Mouse (Mus musculus) hindbrain, embryonic 12.5 days (tissue): ENCODE data around the gene Polk. TPM values are rescaled to one million over a fixed set of nuclear protein-coding genes. Genes with fewer than 3 reads are reported as not detected.

ENCODE experiments used
- ATAC-seq: fragments of 200-750 bp; cut with Nextera tagmentation; 2 replicates; pipeline ENCODE4 v1.8.0; 2017; ENCODE audit warnings: moderate TSS enrichment; ENCODE audit not compliant: low FRiP score
- H3K27ac ChIP-seq: fragments of 300-500 bp; sonication (generic); 2 replicates; pipeline ENCODE4 v1.5.1; 2016; ENCODE audit warnings: mild to moderate bottlenecking
- H3K27me3 ChIP-seq: fragments of 300-500 bp; sonication (generic); 2 replicates; pipeline ENCODE4 v1.6.1; 2016; ENCODE audit warnings: mild to moderate bottlenecking
- H3K36me3 ChIP-seq: fragments of 300-500 bp; sonication (generic); 2 replicates; pipeline ENCODE4 v1.6.1; 2016; ENCODE audit warnings: mild to moderate bottlenecking
- H3K4me1 ChIP-seq: fragments of 300-500 bp; sonication (generic); 2 replicates; pipeline ENCODE4 v1.6.1; 2016
- H3K4me2 ChIP-seq: fragments of 300-500 bp; sonication (generic); replicated peaks from 2 replicates; pipeline ENCODE4 v1.6.1; 2016; ENCODE audit warnings: mild to moderate bottlenecking
- H3K4me3 ChIP-seq: fragments of 300-500 bp; sonication (generic); 2 replicates; pipeline ENCODE4 v1.5.1; 2016; ENCODE audit warnings: mild to moderate bottlenecking
- H3K9ac ChIP-seq: fragments of 300-500 bp; sonication (generic); 2 replicates; pipeline ENCODE4 v1.6.1; 2016; ENCODE audit warnings: mild to moderate bottlenecking, moderate library complexity
- H3K9me3 ChIP-seq: fragments of 300-500 bp; sonication (generic); replicated peaks from 2 replicates; pipeline ENCODE4 v1.6.1; 2016; ENCODE audit warnings: mild to moderate bottlenecking
- WGBS: fragments of 180-500 bp; shearing (Covaris S2); methylation state at CpG from one replicate; pipeline ENCODE4 v1.1.7; 2016; 5-methylcytosine and 5-hydroxymethylcytosine counted together
- polyA plus RNA-seq: library from polyadenylated mRNA; unstranded; fragments of >200 nt; fragmentation: Nextera tagmentation; extraction: Ambion mirVana; gene quantifications from 2 replicates; pipeline ENCODE4 v1.2.1, GENCODE M21; 2016

Polk gene
- polyA plus RNA-seq, 1 experiment from 2014 or later = 7.4 TPM

DNA sequence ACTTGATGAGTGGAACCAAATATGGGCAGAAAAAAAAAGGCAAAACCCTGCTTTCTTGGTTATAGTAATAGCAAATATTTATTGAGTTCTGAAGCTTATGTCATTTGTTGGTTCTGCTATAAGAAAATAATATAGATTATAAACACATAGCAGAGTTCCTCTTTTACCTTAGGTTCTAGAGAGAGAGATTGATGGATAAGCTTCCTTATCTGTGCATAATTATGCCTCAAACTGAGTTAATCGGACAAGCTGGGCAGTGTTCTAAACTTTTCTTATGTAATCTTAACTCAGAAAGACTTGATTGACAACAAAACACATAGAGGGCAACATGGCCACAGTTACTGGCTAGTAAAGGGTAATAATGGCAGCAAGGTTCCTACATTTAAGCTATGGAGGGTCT lies 4.9 kb upstream of the Polk start:
- ATAC-seq = no peak
- Histone ChIP-seq H3K4me3 (no peak overlapping the region), H3K36me3 (no peaks in the 10 kb centered on the region), H3K9me3 (no peaks in the 10 kb centered on the region), H3K9ac (no peak overlapping the region), H3K27ac (no peak overlapping the region), H3K27me3 (no peaks in the 10 kb centered on the region), H3K4me1 (peaks cover 7% of the 10 kb centered on the region; the same call in 1 of the 2 replicates), H3K4me2 (no peak overlapping the region)
- WGBS = 84% methylated on average over 1 of the region's 1 CpGs

DNA sequence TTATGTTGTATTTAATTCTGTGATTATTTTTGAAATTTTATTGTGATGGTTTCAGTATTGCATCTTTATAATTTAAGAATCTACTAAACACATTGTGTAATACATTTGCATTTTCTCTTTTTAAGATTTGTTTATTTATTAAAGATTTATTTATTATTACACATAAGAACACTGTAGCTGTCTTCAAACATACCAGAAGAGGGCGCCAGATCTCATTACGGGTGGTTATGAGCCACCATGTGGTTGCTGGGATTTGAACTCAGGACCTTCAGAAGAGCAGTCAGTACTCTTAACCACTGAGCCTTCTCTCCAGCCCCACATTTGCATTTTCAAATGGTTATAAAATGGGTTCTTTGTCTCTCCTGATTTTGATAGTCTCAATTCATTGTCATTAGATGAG lies 2.1 kb upstream of the Polk start:
- no peak for ATAC-seq
- peaks cover 7% of the 10 kb centered on the region; the same call in 1 of the 2 replicates for H3K4me1 ChIP-seq
- no peaks in the 10 kb centered on the region for H3K9me3 ChIP-seq
- H3K4me3 ChIP-seq = no peak overlapping the region
- no peaks in the 10 kb centered on the region for H3K27me3 ChIP-seq
- no peaks in the 10 kb centered on the region for H3K36me3 ChIP-seq
- 78% methylated on average over 2 of the region's 2 CpGs for WGBS
- H3K27ac ChIP-seq = no peak overlapping the region
- no peak overlapping the region for H3K9ac ChIP-seq
- peak overlapping the region; percentile 79 for H3K4me2 ChIP-seq

DNA sequence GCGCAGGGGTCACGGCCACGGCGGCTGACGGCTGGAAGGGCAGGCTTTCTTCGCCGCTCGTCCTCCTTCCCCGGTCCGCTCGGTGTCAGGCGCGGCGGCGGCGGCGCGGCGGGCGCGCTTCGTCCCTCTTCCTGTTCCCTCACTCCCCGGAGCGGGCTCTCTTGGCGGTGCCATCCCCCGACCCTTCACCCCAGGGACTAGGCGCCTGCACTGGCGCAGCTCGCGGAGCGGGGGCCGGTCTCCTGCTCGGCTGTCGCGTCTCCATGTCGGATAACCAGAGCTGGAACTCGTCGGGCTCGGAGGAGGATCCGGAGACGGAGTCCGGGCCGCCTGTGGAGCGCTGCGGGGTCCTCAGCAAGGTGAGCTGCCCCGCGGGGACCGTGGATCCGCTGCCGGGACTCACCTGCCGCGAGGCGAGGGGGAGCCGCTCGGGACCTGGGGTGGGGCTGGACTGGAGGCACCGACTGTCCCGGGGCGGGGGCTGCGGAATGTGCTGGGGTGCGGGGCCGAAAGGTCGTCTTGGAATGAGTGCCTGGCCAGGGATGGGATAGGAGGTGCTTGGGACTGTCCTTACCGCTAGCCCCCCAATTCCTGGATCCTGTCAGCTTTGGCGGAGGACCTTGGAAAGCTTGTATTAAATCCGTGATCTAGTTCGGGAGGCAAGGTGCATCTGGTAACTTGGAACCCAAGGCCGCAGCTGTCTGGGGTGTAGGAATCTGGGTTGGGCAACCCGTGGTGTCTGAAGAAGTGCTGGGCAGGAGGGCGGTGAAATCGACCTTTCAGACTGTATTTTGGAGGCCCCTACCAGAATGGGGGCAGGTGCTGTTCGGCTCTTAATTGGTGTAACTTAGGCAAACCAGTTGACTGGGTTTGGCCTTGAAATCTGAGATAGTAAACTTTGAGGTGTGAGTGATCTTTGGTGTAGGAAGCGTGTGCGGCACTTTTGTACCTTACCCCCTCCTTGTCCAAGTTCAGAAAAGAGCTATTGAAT lies 817 bp upstream of the Polk start:
- Histone ChIP-seq H3K27me3 (no peaks in the 10 kb centered on the region), H3K9ac (peak overlapping the region; percentile 90), H3K9me3 (no peaks in the 10 kb centered on the region), H3K4me2 (peak overlapping the region; percentile 79), H3K4me1 (peaks cover 7% of the 10 kb centered on the region; the same call in 1 of the 2 replicates), H3K36me3 (no peaks in the 10 kb centered on the region), H3K4me3 (peak overlapping the region; percentile 90), H3K27ac (peak overlapping the region; percentile 97)
- under 1% methylated on average over 71 of the region's 73 CpGs for WGBS
- ATAC-seq = peak; percentile 26

DNA sequence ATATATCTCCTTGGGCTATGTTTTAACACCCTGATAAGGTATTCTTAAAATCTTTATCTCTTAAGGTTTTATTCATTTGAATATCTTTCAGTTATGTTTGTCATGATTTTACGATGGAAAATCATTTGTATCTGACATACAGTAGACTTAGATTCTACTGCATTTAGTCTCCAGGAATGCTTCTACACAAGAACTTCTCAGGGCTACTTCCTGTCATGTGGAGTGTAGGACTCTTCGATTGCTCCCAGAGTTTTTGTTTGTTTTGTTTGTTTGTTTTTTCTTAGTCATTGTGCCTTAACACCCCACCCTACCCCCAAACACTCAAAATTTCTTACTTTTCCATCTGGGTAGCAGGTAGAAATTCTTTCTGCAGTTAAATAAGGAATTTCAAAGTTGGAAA lies 998 bp downstream of the Polk start:
- H3K36me3 ChIP-seq = no peaks in the 10 kb centered on the region
- no peak overlapping the region for H3K9ac ChIP-seq
- no peak overlapping the region for H3K27ac ChIP-seq
- ATAC-seq = no peak
- peaks cover 7% of the 10 kb centered on the region; the same call in 1 of the 2 replicates for H3K4me1 ChIP-seq
- H3K27me3 ChIP-seq = no peaks in the 10 kb centered on the region
- peak overlapping the region; percentile 90; the same call in 1 of the 2 replicates for H3K4me3 ChIP-seq
- no peaks in the 10 kb centered on the region for H3K9me3 ChIP-seq
- 43% methylated on average over 2 of the region's 2 CpGs for WGBS
- H3K4me2 ChIP-seq = peak overlapping the region; percentile 56

DNA sequence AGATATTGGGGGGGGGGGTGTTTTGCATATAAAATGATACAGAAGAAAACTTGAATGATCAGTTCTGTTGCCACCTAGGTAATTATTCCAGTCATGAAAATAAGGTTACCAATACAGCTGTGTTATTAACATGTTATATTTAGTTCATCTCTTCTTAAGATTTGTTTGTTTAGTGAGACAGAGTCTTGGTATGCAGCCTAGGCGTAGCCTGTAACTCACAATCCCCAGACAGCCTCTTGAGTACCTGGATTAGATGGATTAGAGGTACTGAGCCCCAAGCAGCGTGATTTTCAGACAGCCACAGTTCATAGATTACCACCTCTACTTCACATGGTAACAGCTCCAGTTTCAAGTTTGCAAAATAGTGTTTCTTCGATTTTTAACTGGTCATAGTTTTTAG lies 4.3 kb downstream of the Polk start:
- Histone ChIP-seq H3K4me1 (no peaks in the 10 kb centered on the region), H3K4me3 (no peak overlapping the region), H3K9me3 (no peaks in the 10 kb centered on the region), H3K27ac (no peak overlapping the region), H3K27me3 (no peaks in the 10 kb centered on the region), H3K9ac (no peak overlapping the region), H3K4me2 (no peak overlapping the region), H3K36me3 (no peaks in the 10 kb centered on the region)
- 83% methylated on average over 3 of the region's 3 CpGs for WGBS
- ATAC-seq = no peak

DNA sequence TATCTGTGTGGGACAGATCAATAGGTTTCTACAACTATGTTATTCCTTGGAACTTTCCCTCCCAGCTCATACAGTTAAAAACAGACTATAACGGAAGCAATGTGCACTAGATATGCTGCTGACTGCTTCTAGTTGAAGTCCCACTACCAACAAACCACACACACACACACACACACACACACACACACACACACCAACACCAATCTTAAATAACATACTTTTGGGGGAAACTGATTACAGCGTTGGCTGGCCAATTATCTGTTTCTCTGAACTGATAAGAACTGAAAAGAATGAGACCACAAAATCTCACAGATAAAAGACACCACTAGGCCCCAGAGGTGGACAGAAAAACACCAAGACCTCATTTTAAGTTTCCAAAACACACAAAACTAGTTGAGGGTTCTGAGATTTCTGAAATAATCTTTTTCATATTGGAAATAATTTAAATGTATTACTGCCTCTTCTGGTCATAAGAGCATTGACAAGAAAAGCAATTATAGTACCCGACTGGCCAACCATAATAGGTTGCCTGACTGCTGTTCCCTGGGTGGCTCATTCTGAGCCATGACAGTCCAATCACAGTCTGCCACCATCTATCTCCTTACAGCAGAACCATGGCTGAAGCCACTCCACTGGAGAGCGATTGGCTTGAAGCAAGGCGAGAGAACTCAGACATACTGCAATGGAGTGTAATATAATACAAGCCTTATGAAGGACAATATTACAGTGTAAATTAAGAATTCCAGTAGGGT lies 5.4 kb downstream of the Polk start:
- no peaks in the 10 kb centered on the region for H3K27me3 ChIP-seq
- ATAC-seq = no peak
- 84% methylated on average over 5 of the region's 5 CpGs for WGBS
- H3K4me2 ChIP-seq = no peak overlapping the region
- H3K36me3 ChIP-seq = no peaks in the 10 kb centered on the region
- H3K4me1 ChIP-seq = no peaks in the 10 kb centered on the region
- no peak overlapping the region for H3K27ac ChIP-seq
- no peak overlapping the region for H3K4me3 ChIP-seq
- H3K9ac ChIP-seq = no peak overlapping the region
- no peaks in the 10 kb centered on the region for H3K9me3 ChIP-seq

DNA sequence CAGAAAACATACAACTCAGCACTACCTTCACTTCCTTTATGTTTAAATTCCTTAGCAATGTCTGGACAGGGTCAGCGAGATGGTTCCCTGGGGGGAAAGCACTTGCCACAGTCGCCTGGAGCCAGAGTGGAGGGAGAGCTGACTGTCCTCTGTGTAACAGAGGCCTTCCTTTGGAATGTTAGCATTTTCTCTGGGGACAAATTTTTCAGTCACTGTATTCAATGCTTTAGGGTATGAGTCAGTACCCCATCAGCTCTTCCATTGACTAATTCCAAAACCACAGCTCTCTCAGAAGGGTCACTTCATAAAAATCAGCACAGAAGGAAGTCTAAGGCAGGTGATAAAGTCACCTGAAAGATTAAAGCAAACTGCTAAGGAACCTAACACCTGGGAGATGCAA lies 8.6 kb downstream of the Polk start:
- Histone ChIP-seq H3K27ac (no peak overlapping the region), H3K4me3 (no peak overlapping the region), H3K27me3 (no peaks in the 10 kb centered on the region), H3K4me2 (no peak overlapping the region), H3K36me3 (no peaks in the 10 kb centered on the region), H3K4me1 (no peaks in the 10 kb centered on the region), H3K9me3 (no peaks in the 10 kb centered on the region), H3K9ac (no peak overlapping the region)
- no peak for ATAC-seq
- 58% methylated on average over 2 of the region's 2 CpGs for WGBS

DNA sequence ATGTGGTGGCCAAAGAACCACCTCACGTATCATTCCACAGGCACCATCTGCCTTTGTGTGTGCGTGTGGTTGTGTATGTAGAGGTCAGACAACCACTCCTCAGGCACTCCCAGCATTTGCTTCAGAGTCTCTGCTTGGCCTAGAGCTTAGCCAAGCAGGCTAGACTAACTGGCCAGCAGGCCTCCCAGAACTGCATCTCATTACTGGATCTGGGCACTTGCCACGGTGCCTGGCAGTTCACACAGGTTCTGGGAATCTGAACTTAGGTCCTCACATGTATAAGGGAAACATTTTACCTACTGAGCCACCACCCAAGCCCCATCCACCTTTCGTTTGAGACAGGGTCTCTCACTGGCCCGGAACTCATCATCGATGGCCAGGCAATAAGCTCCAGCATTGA lies 10.2 kb downstream of the Polk start:
- Histone ChIP-seq H3K27me3 (no peaks in the 10 kb centered on the region), H3K27ac (no peak overlapping the region), H3K4me1 (no peaks in the 10 kb centered on the region), H3K36me3 (no peaks in the 10 kb centered on the region), H3K4me2 (no peak overlapping the region), H3K4me3 (no peak overlapping the region), H3K9me3 (no peaks in the 10 kb centered on the region), H3K9ac (no peak overlapping the region)
- WGBS = 92% methylated on average over 6 of the region's 6 CpGs
- ATAC-seq = no peak

DNA sequence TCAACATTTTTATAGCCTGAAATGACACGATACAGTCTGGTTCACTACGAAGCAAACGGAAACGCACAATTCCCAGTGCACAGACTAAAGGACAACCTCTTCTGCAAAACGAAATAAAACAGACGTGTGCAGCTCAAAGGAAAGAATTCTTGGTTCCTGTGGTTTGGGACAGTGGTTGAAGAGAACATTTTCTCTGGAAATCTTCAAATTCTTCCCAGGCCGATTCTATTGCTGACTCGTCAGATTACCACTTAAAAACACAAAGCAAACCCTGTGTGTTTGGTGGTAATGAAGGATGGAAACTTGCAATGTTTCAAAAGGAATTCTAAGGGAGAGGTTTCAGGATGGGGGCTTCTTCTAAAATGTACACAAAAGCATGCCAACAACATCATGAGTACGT lies 12.3 kb downstream of the Polk start:
- no peak overlapping the region for H3K9ac ChIP-seq
- no peak for ATAC-seq
- H3K9me3 ChIP-seq = no peaks in the 10 kb centered on the region
- H3K4me2 ChIP-seq = no peak overlapping the region
- H3K27ac ChIP-seq = no peak overlapping the region
- H3K4me3 ChIP-seq = no peak overlapping the region
- no peaks in the 10 kb centered on the region for H3K27me3 ChIP-seq
- H3K36me3 ChIP-seq = no peaks in the 10 kb centered on the region
- 89% methylated on average over 9 of the region's 9 CpGs for WGBS
- H3K4me1 ChIP-seq = no peaks in the 10 kb centered on the region

DNA sequence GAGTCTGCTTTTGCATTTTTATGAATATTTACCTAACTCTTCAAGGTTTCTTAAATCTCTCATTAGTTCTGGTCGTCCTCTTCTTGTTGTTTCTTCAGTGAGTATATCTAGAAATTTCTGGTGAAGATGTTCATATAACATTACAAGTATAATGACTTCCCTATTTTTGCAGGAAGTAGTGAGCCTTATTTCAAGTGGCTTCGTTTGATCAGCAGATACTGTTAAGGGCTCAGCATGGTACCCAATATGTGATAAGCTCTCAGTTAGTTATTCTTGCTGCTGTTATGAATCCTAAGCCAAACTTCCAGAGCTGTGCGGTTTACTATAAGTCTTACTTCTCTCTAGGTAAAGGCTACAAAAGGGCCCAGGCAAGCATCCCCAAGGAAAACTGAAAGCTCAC lies 12.8 kb downstream of the Polk start:
- H3K27ac ChIP-seq = no peak overlapping the region
- 96% methylated on average over 3 of the region's 3 CpGs for WGBS
- no peaks in the 10 kb centered on the region for H3K27me3 ChIP-seq
- no peaks in the 10 kb centered on the region for H3K9me3 ChIP-seq
- no peaks in the 10 kb centered on the region for H3K36me3 ChIP-seq
- no peak overlapping the region for H3K9ac ChIP-seq
- no peak overlapping the region for H3K4me3 ChIP-seq
- H3K4me2 ChIP-seq = no peak overlapping the region
- no peaks in the 10 kb centered on the region for H3K4me1 ChIP-seq
- no peak for ATAC-seq

DNA sequence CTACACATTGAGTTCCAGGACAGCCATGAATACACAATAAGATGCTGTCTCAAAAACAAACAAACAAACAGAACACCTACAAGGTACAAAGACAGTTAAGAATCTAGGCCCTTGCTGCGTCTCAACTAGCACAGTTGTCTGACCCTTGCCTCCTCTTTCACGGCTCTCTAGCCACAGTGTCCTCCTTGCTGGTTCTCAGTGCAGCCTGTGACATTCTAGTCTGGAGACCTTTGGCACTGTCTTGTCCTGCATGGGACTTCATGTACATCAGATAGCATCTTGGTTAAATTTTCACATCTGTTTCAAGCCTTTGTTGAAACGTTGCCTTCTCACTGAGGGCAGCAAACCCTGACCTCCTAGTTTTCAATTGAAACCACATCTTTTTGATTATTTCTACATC lies 13.6 kb downstream of the Polk start:
- WGBS = 85% methylated on average over 3 of the region's 3 CpGs
- Histone ChIP-seq H3K36me3 (no peaks in the 10 kb centered on the region), H3K4me2 (no peak overlapping the region), H3K27ac (no peak overlapping the region), H3K4me1 (no peaks in the 10 kb centered on the region), H3K9ac (no peak overlapping the region), H3K27me3 (no peaks in the 10 kb centered on the region), H3K4me3 (no peak overlapping the region), H3K9me3 (no peaks in the 10 kb centered on the region)
- no peak for ATAC-seq

DNA sequence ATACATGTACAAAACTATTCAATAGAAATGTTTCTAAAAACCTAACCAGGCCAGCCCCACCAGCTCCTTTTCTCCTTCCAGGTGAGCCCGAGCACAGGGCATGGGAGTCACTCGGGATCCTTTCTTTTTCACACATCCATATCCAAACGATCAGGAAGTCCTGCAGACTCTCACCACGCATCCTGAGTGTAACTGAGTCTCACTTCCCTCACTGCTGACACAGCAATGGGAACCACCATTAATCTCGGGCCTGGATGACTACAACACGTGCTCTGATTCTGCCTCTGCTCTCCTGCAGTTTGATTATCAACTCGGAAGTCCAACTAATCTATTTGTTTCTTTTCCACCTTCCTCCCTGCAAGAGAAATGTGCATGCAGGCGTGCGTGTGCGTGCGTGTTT lies 14.5 kb downstream of the Polk start:
- no peaks in the 10 kb centered on the region for H3K9me3 ChIP-seq
- ATAC-seq = no peak
- H3K36me3 ChIP-seq = no peaks in the 10 kb centered on the region
- H3K4me3 ChIP-seq = no peak overlapping the region
- no peak overlapping the region for H3K4me2 ChIP-seq
- no peaks in the 10 kb centered on the region for H3K4me1 ChIP-seq
- WGBS = 91% methylated on average over 11 of the region's 11 CpGs
- no peak overlapping the region for H3K27ac ChIP-seq
- no peak overlapping the region for H3K9ac ChIP-seq
- no peaks in the 10 kb centered on the region for H3K27me3 ChIP-seq
